Comparison of ENCODE assay signal across 21 mouse cellular contexts in genomic region chr13:43027568-43027967, GRCm38 (mm10).
"Had no signal": no experiment of that assay in that cellular context is flagged by ENCODE, and none has a peak within 500 bp of the region (broad histone marks: within the 10 kb centered on the region; RNA-seq: fewer than 3 reads in every experiment).

No protein-coding gene starts in this region.

- H3K27ac ChIP-seq: lung, embryonic 15.5 days; macrophage; midbrain, embryonic 13.5 days; neural tube, embryonic 13.5 days; neural tube, embryonic 15.5 days had no signal

- ATAC-seq: liver, postnatal 0 days; lung, postnatal 0 days; midbrain, embryonic 13.5 days; midbrain, embryonic 16.5 days had no signal

- H3K4me1 ChIP-seq: lung, embryonic 15.5 days; megakaryocyte, embryonic 14.5 days; midbrain, embryonic 13.5 days; neural tube, embryonic 13.5 days; neural tube, embryonic 15.5 days had no signal

- H3K4me3 ChIP-seq: lung, embryonic 15.5 days; megakaryocyte, embryonic 14.5 days; midbrain, embryonic 13.5 days; myocyte; neural tube, embryonic 13.5 days; neural tube, embryonic 15.5 days had no signal

- H3K36me3 ChIP-seq: lung, embryonic 15.5 days; neural tube, embryonic 13.5 days had no signal

- DNase-seq: liver, postnatal 0 days; lung, adult 2 months; lung, postnatal 14 days; lung, postnatal 36 days; retina, postnatal 1 day; right cerebral cortex, adult 18-20 months; right cerebral cortex, postnatal 25 days; right cerebral cortex, postnatal 4 days; spleen, adult 18-20 months; thymus, adult 2 months; thymus, postnatal 36 days had no signal

- H3K27me3 ChIP-seq: lung, embryonic 15.5 days; midbrain, embryonic 13.5 days; neural tube, embryonic 13.5 days; neural tube, embryonic 15.5 days had no signal

- H3K9me3 ChIP-seq: lung, embryonic 15.5 days; midbrain, embryonic 13.5 days; neural tube, embryonic 15.5 days had no signal

- H3K4me2 ChIP-seq: lung, embryonic 15.5 days; midbrain, embryonic 11.5 days; midbrain, embryonic 13.5 days; neural tube, embryonic 13.5 days; neural tube, embryonic 15.5 days had no signal

- H3K9ac ChIP-seq: liver, postnatal 0 days; lung, embryonic 15.5 days; midbrain, embryonic 13.5 days; neural tube, embryonic 13.5 days; neural tube, embryonic 15.5 days had no signal
